Mouse (Mus musculus): ENCODE measurements around the gene Tbc1d2b. TPM values are rescaled to one million over a fixed set of nuclear protein-coding genes. Genes with fewer than 3 reads are reported as not detected.

Gene Tbc1d2b
- total and polyA plus RNA-seq, 2 experiments = 14.1 to 16.9 TPM

DNA sequence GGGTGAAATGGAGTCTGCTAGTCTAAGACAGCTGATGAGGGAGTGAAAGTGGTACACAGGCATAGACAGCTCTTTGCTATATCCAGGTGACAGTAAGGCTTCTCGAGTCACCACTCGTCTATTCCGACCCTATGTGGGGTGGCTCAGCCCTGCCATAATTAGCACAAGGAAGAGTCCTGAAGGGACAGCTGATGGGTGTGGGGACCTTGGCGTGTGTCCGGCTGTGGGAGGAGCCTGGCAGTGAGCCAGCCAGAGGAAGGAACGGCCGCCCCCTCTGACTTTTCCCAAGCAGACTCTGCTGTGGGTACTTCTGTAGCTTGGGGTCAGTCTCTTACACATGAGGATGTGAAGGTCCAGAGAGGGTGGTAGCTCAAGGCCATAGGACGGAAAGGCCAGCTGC, 86.5 kb downstream of the Tbc1d2b start:
- Histone ChIP-seq H3K4me3 (ENCODE audit: insufficient read depth, low read depth, low read length) (no peak overlapping the region), H3K79me2 (ENCODE audit: control insufficient read depth, insufficient read depth, low read length) (no peaks in the 10 kb centered on the region), H3K9ac (ENCODE audit: low read depth, low read length) (no peak overlapping the region), H3K27ac (replicated peaks; ENCODE audit: insufficient read depth, low read depth, low read length) (no peak overlapping the region), H3K4me1 (ENCODE audit: control insufficient read depth, insufficient read depth, low read length) (no peaks in the 10 kb centered on the region), H3K27me3 (ENCODE audit: control insufficient read depth, insufficient read depth, low read length) (no peaks in the 10 kb centered on the region), H3K36me3 (ENCODE audit: control insufficient read depth, insufficient read depth, low read length) (no peaks in the 10 kb centered on the region)
- 59% methylated on average over 8 of the region's 8 CpGs for WGBS
- DNase-seq (ENCODE audit: extremely low read depth, low read depth, low spot score) = no peak
- TF ChIP-seq CTCF (IDR thresholded peaks at IDR 0.05; ENCODE audit: low read depth, low read length) (no peak), POLR2A (IDR thresholded peaks at IDR 0.05; ENCODE audit: extremely low read depth, insufficient read depth, low read length) (no peak)

DNA sequence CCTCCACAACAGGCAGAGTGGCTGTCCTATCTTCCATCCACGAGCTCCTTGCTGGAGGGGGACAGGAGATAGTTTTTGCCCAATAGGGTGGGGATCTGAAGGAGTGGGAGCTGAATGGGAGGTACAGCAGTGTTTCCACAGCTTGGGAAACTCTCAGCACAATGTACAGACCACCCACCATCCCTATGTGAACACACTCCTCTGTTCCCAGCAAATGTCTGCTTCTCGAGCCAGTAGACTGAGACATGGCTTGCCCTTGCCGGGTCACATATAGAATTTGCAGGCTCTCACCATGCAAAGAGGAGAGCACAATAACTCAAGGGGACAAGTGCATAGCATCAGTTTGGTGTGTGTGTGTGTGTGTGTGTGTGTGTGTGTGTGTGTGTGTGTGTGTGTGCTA, 87.1 kb downstream of the Tbc1d2b start:
- Histone ChIP-seq H3K9ac (ENCODE audit: low read depth, low read length) (no peak overlapping the region), H3K27me3 (ENCODE audit: control insufficient read depth, insufficient read depth, low read length) (no peaks in the 10 kb centered on the region), H3K79me2 (ENCODE audit: control insufficient read depth, insufficient read depth, low read length) (no peaks in the 10 kb centered on the region), H3K27ac (replicated peaks; ENCODE audit: insufficient read depth, low read depth, low read length) (no peak overlapping the region), H3K4me3 (ENCODE audit: insufficient read depth, low read depth, low read length) (no peak overlapping the region), H3K36me3 (ENCODE audit: control insufficient read depth, insufficient read depth, low read length) (no peaks in the 10 kb centered on the region), H3K4me1 (ENCODE audit: control insufficient read depth, insufficient read depth, low read length) (no peaks in the 10 kb centered on the region)
- no peak for TF ChIP-seq POLR2A (IDR thresholded peaks at IDR 0.05; ENCODE audit: extremely low read depth, insufficient read depth, low read length)
- TF ChIP-seq CTCF (IDR thresholded peaks at IDR 0.05; ENCODE audit: low read depth, low read length) = no peak
- WGBS = 93% methylated on average over 3 of the region's 3 CpGs
- DNase-seq (ENCODE audit: extremely low read depth, low read depth, low spot score) = no peak

DNA sequence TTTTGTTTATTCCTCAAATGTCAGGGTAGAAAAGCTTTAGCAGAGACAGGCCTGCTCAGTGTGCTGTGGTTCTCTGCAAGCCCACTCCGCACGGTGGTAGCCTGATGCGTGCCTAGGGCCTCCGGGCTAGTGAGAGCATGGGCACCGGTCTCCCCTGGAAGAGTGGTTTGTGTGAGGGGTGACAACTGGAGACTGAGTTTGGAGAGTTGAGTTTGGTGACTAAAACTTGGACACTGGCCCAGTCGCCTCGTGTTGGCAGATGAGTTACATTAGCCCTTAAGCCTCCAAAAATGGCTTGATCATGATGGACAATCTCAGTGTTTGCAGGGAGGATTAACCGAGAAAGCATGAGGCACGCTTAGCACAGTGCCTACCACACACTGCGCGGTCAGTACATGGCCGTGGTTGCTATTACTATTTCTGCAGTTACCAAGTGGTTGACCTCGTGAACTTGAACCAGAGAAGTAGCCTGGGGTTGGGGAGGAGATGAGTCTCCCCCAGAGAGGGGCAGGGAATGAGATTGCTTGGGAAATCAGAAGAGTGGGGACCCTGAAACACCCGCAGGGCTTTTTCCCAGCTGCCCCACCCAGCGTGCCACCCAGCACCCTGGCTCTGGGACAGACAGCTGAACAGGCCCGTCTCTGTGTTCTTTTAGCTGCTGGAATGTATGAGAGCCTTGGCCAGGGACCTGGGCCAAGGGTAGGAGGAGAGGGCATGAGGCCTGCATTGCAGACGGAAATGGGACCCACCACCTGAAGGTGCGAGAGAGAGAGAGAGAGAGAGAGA, 87.8 kb downstream of the Tbc1d2b start:
- 87% methylated on average over 18 of the region's 18 CpGs for WGBS
- H3K4me3 ChIP-seq (ENCODE audit: insufficient read depth, low read depth, low read length) = no peak overlapping the region
- no peak for DNase-seq (ENCODE audit: extremely low read depth, low read depth, low spot score)
- H3K9ac ChIP-seq (ENCODE audit: low read depth, low read length) = no peak overlapping the region
- H3K4me1 ChIP-seq (ENCODE audit: control insufficient read depth, insufficient read depth, low read length) = no peaks in the 10 kb centered on the region
- no peaks in the 10 kb centered on the region for H3K36me3 ChIP-seq (ENCODE audit: control insufficient read depth, insufficient read depth, low read length)
- no peaks in the 10 kb centered on the region for H3K27me3 ChIP-seq (ENCODE audit: control insufficient read depth, insufficient read depth, low read length)
- H3K79me2 ChIP-seq (ENCODE audit: control insufficient read depth, insufficient read depth, low read length) = no peaks in the 10 kb centered on the region
- H3K27ac ChIP-seq (replicated peaks; ENCODE audit: insufficient read depth, low read depth, low read length) = no peak overlapping the region
- TF ChIP-seq CTCF (IDR thresholded peaks at IDR 0.05; ENCODE audit: low read depth, low read length) (no peak), POLR2A (IDR thresholded peaks at IDR 0.05; ENCODE audit: extremely low read depth, insufficient read depth, low read length) (no peak)

DNA sequence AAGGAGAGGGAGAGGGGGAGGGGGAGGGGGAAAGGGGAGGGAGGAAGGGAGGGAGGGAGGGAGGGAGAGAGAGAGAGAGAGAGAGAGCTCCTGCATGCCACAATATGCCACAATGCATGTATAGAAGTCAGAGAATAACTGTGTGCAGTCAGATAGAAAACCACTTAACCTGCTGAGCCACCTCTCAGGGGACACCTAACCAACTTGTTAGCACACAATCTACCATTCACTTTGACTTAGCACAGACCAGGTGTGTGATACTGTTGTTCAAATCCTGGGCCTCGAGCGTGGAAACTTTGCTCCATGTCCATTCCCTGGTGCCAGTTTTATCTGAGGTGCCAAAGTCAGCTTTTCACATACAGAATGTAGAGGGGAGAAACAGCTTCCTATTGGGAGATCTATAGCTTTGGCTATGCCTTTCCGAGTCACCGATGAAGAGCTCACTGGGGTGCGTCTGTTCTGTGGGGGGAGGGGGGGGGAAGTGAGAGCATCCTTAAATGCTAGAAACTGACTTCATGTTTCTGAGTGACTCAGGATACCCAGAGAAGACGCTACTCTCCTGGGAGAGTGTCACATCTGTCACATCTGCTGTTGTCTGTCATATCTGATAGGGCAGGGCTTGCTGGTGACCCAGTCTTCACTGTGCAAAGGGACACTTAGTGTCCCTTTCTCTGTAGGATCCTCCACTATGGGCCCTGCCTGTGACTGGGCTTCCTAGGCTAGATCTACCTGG, 88.8 kb downstream of the Tbc1d2b start:
- H3K9ac ChIP-seq (ENCODE audit: low read depth, low read length) = no peak overlapping the region
- no peak for TF ChIP-seq CTCF (IDR thresholded peaks at IDR 0.05; ENCODE audit: low read depth, low read length)
- TF ChIP-seq POLR2A (IDR thresholded peaks at IDR 0.05; ENCODE audit: extremely low read depth, insufficient read depth, low read length) = no peak
- no peaks in the 10 kb centered on the region for H3K27me3 ChIP-seq (ENCODE audit: control insufficient read depth, insufficient read depth, low read length)
- no peak for DNase-seq (ENCODE audit: extremely low read depth, low read depth, low spot score)
- H3K27ac ChIP-seq (replicated peaks; ENCODE audit: insufficient read depth, low read depth, low read length) = no peak overlapping the region
- no peak overlapping the region for H3K4me3 ChIP-seq (ENCODE audit: insufficient read depth, low read depth, low read length)
- WGBS = 95% methylated on average over 6 of the region's 6 CpGs
- no peaks in the 10 kb centered on the region for H3K36me3 ChIP-seq (ENCODE audit: control insufficient read depth, insufficient read depth, low read length)
- no peaks in the 10 kb centered on the region for H3K4me1 ChIP-seq (ENCODE audit: control insufficient read depth, insufficient read depth, low read length)
- H3K79me2 ChIP-seq (ENCODE audit: control insufficient read depth, insufficient read depth, low read length) = no peaks in the 10 kb centered on the region

DNA sequence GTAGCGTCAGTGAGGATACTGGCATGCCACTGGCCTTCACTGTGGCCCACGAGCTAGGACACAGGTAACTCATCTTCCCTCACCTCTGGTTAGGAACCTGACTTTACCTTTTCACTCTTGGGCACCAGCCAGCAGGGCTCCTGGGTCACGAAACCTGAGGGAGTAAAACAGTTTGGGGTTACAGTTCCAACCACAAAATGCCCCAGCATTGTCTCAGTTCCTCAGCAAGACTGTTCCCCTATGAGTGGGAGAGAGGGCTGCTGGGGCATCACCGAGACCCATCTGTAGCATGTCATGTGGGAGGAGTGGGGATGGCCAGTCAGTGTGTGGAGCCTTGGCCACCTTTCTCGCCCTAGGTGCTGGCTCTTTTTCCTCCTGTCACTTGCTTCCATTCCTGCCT, 91.2 kb downstream of the Tbc1d2b start:
- H3K36me3 ChIP-seq (ENCODE audit: control insufficient read depth, insufficient read depth, low read length) = no peaks in the 10 kb centered on the region
- H3K9ac ChIP-seq (ENCODE audit: low read depth, low read length) = no peak overlapping the region
- 87% methylated on average over 5 of the region's 5 CpGs for WGBS
- H3K4me1 ChIP-seq (ENCODE audit: control insufficient read depth, insufficient read depth, low read length) = no peaks in the 10 kb centered on the region
- H3K27ac ChIP-seq (replicated peaks; ENCODE audit: insufficient read depth, low read depth, low read length) = no peak overlapping the region
- H3K4me3 ChIP-seq (ENCODE audit: insufficient read depth, low read depth, low read length) = no peak overlapping the region
- no peak for DNase-seq (ENCODE audit: extremely low read depth, low read depth, low spot score)
- TF ChIP-seq CTCF (IDR thresholded peaks at IDR 0.05; ENCODE audit: low read depth, low read length) (no peak), POLR2A (IDR thresholded peaks at IDR 0.05; ENCODE audit: extremely low read depth, insufficient read depth, low read length) (no peak)
- H3K79me2 ChIP-seq (ENCODE audit: control insufficient read depth, insufficient read depth, low read length) = no peaks in the 10 kb centered on the region
- no peaks in the 10 kb centered on the region for H3K27me3 ChIP-seq (ENCODE audit: control insufficient read depth, insufficient read depth, low read length)

DNA sequence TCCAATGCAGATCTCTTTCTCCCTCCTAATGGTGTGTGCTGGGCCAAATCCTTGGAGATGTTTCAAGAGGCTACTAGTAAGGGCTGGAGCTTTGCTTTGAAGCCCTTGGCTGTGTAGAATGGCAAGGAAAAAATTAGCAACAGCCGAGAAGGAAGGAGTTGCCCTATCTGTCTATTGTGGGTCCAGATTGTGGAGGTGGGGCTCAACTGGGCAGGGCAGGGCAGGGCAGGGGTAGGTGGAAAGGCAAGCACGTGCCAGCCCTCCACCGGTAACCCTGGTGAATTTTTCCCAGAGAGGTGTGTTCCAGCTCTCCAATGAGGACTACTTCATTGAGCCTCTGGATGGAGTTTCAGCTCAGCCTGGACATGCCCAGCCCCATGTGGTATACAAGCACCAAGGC, 97.3 kb downstream of the Tbc1d2b start:
- no peak for TF ChIP-seq POLR2A (IDR thresholded peaks at IDR 0.05; ENCODE audit: extremely low read depth, insufficient read depth, low read length)
- TF ChIP-seq CTCF (IDR thresholded peaks at IDR 0.05; ENCODE audit: low read depth, low read length) = no peak
- no peak overlapping the region for H3K27ac ChIP-seq (replicated peaks; ENCODE audit: insufficient read depth, low read depth, low read length)
- H3K27me3 ChIP-seq (ENCODE audit: control insufficient read depth, insufficient read depth, low read length) = no peaks in the 10 kb centered on the region
- DNase-seq (ENCODE audit: extremely low read depth, low read depth, low spot score) = no peak
- no peaks in the 10 kb centered on the region for H3K36me3 ChIP-seq (ENCODE audit: control insufficient read depth, insufficient read depth, low read length)
- no peak overlapping the region for H3K4me3 ChIP-seq (ENCODE audit: insufficient read depth, low read depth, low read length)
- no peak overlapping the region for H3K9ac ChIP-seq (ENCODE audit: low read depth, low read length)
- WGBS = 90% methylated on average over 3 of the region's 3 CpGs
- no peaks in the 10 kb centered on the region for H3K79me2 ChIP-seq (ENCODE audit: control insufficient read depth, insufficient read depth, low read length)
- H3K4me1 ChIP-seq (ENCODE audit: control insufficient read depth, insufficient read depth, low read length) = no peaks in the 10 kb centered on the region

All from liver, adult 2 months (tissue).